Mouse (Mus musculus) splenic B cell, adult 2 months (primary cell): ENCODE results near the gene Sptssa.

Experiments used
- DNase-seq: peaks from one replicate; pipeline ENCODE4 v3.0.0-alpha.2; 2011; ENCODE audit warnings: low read depth, low spot score
- H3K27me3 ChIP-seq: 2 replicates; pipeline ENCODE4 v1.6.1; 2012; ENCODE audit warnings: mild to moderate bottlenecking, low read length, moderate library complexity, mixed read lengths; ENCODE audit not compliant: control insufficient read depth, poor library complexity, insufficient read depth, severe bottlenecking
- H3K36me3 ChIP-seq: 2 replicates; pipeline ENCODE4 v1.6.1; 2012; ENCODE audit warnings: mild to moderate bottlenecking, low read length, moderate library complexity, mixed read lengths; ENCODE audit not compliant: control insufficient read depth, poor library complexity, insufficient read depth, severe bottlenecking

Sptssa gene

DNA sequence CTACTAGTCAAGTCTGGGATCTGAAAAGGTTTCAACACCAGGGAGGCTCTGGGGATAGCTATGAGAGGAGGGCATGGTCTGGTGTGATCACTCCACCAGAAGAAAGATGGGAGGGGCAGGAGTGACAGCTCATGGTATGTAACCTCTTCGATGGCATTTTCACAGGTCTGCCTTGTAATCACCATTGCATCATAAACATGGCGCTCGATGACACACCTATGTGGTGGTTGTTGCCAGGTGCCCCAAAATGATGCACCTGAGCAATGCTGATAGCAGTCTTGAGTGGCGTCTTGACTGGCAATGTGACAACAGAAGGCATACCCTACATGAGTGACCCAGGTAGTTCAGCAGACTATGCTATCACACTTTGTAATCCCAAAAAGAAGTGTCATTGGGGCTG, 15.0 kb downstream of the Sptssa start:
- no peak for DNase-seq
- no peaks in the 10 kb centered on the region for H3K36me3 ChIP-seq
- no peaks in the 10 kb centered on the region for H3K27me3 ChIP-seq

DNA sequence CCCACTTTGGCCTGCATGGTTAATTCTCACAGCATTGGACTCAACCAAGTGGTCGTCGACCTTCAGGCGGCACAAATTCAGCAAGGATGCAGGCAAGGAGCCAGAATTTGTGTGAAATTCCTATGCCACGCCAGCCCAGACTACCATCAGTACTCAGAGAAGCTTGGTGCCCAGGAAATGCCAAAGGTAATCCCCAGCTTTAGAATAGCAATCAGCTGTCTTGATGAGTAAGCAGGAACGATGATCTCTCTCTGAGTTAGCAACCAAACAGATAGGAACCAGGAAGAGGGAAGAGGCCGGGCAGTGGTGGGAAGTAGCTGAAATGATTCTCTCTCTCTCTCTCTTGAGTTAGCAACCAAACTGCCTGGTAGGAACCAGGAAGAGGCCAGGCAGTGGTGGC, 16.1 kb downstream of the Sptssa start:
- no peak for DNase-seq
- no peaks in the 10 kb centered on the region for H3K27me3 ChIP-seq
- H3K36me3 ChIP-seq = no peaks in the 10 kb centered on the region

DNA sequence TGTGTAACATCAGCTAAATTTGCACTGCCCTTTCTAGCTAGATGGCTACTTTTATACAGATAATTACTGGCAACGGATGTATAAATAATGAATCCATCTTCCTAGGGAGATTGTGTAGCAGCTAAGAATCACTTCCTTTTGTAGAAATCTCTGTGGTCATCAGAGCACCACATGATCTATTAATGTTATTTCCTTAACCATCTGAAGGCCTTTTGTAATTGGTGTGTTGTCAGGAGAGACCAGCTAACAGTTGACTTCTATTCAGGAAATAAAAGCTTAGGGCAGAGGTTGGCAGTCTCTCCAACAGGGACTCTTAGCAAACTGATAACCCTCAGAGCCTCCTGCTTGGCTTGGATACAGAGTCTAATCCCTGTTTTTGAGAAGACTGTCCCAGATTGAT, 19.3 kb downstream of the Sptssa start:
- no peak for DNase-seq
- no peaks in the 10 kb centered on the region for H3K27me3 ChIP-seq
- no peaks in the 10 kb centered on the region for H3K36me3 ChIP-seq

DNA sequence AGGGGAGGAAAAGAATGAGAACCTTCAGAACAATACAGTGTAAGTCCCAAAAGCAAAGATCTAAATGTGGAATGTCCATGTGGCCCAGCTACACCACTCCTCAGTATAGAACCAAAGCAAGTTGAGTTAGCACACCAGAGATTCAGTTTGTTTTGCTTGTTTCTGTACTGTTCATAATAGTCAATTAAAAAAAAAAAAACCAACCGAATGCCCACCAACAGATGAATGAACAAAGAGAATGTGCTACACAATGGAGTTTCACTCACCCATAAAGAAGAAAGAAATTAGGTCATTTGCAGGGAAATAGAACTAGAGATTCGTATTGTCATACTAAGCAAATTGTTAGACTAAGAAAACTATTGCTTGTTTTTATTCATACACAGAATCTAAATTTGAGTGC, 24.2 kb downstream of the Sptssa start:
- no peak for DNase-seq
- Histone ChIP-seq H3K36me3 (no peaks in the 10 kb centered on the region), H3K27me3 (no peaks in the 10 kb centered on the region)

DNA sequence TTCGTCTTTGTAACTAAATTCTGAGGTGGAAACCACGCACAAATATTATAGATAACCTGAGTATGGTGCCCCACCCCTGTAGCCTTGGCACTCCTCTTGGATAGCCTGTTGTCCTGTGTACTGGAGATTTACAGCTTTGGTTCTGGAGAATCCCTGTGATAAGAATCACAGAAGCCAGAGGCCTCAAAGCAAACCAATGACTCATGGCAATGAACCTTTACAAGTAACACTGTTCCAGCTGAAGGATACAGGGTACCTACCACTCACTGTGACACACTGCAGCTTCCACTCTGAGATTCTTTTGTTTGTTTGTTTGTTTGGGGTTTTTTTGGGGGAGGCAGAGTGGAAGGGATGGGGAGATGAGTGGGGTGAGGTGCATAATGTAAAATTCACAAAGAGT, 34.4 kb downstream of the Sptssa start:
- H3K36me3 ChIP-seq = no peaks in the 10 kb centered on the region

DNA sequence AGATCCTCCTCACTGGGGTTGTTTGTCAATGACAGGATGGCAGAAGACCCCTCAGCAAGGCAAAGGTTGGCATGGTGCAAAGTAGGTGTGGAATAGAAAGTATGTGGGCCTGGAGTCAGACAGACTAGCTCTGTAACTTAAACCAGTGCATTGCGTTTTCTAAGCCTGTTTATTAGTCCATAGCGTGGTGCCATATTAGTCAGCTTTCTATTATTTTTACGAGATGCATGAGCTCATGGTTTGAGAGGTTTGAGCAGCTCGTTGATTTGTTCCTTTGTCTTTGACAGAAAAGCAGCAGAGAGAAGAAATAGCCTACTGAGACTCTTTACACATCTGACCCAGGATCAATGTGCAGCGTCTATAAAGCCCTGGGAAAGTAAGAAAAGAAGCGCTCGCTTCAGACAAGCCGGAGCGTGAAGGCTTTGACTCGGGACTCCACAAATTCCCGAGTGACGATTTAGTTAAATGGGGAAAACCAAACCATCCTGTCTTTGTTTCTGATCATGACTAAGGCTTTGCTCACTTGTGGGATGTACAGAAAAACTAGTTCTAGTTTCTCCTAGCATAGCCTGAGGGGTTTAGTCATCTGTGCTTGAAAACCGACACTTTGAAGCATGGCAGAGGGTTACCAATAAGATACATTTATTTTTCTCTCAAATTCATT, 36.2 kb downstream of the Sptssa start:
- DNase-seq = no peak
- Histone ChIP-seq H3K27me3 (no peaks in the 10 kb centered on the region), H3K36me3 (no peaks in the 10 kb centered on the region)

More for the DNA sequence above, 34.4 kb downstream of the Sptssa start:
- no peaks in the 10 kb centered on the region for H3K27me3 ChIP-seq
- no peak for DNase-seq

DNA sequence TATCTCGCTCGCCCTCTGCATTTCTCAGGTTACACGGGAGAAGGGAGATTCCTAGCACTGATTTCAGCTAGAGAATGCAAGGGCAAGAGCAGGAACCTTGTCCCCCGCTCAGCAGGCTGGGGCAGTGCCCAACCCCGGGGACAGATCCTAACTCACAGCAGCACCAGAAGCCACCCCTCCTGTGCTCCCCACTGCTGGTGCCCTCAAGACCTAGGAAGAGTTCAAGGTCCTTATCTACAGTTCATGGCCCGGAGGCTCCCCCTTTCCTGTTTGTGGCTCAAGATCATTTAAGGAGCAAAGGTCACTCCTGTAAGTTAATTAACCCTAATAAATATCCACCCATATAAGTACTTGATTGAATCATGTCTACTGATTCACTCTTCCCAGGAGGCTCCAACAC, 47.4 kb downstream of the Sptssa start:
- no peaks in the 10 kb centered on the region for H3K27me3 ChIP-seq
- no peak for DNase-seq
- no peaks in the 10 kb centered on the region for H3K36me3 ChIP-seq

DNA sequence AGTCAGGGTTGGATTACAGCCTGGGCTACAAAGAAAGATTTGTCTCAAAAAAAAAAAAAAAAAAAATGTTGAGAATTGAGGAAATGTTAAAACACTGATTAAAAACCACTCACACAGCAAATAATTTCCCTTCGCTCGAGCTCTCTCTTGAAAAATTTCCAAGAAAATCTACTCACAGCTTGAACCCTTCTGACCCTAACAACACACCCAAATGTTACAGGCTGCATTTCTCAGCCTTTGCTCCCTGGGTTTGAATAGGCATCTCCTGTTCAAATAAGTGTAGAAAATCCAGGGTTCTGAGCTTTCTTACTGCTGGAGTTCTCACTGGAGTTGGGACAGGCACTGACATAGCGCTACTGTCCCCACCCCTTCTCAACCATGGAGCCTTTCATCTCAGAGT, 51.2 kb downstream of the Sptssa start:
- Histone ChIP-seq H3K27me3 (no peaks in the 10 kb centered on the region), H3K36me3 (no peaks in the 10 kb centered on the region)
- no peak for DNase-seq

DNA sequence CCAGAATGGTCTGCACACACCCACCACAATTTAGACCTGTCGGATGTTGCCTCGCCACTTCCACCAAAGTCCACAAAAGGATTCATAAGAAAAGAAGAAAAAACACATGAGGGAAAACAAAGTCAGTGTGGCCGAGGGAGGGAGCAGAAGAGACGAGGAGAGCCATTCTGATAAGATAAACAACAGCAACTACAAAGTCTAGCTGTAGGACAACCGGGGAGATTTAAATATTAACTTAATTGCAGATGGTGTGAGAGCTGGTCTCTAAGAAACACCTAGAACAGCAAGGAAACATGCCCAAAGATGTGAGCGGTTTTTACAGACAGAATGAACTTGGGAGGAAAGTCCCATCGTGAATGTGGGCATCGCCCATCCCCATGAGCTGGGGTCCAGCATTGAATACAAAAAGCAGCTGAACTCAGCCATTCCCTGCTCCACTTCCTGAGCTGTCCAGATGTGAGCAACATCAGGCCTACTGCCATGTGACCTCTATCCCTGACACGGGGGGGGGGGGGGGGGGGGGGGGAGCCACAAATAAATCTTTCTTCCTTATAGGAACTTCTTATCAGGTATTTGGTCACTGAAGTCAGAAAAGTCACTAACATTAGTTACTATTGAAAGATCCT, 52.7 kb downstream of the Sptssa start:
- Histone ChIP-seq H3K27me3 (no peaks in the 10 kb centered on the region), H3K36me3 (no peaks in the 10 kb centered on the region)
- DNase-seq = no peak

DNA sequence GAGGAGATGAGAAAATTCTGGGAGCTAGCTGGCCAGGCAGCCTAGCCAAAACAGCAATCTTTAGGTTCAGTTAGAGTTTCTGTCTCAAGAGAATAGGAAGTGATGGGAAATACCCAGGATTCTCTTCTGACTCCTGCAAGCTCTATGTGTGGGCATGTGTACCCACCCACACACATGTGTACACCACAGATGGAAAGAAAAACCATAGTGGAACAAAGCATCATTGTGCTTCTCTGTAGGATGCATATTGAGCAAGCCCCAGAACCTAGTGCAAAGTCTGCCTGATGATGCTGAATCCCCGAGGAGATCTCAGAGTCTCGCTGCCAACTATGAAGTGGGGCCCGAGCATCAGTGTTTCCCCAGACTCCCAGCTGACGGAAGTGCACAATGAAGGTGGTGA, 55.9 kb downstream of the Sptssa start:
- DNase-seq = no peak
- no peaks in the 10 kb centered on the region for H3K36me3 ChIP-seq
- H3K27me3 ChIP-seq = no peaks in the 10 kb centered on the region

DNA sequence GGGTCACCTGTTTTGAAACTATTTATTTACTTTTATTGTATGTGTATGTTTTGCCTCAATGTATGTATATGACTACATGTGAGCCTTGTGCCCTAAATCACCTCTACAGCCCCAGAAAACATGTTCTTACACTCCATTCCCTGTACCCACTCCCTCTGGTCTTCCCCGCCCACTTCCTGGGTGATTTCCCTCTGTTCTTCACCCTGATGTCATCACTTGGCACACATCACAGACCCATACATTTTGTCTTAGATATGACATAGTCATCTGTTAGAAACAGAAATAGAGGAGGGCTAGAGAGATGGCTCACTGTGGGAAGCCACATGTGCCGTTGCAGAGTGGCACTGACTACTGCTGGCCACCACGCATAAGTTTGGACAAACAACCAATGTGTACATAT, 58.0 kb downstream of the Sptssa start:
- no peaks in the 10 kb centered on the region for H3K27me3 ChIP-seq
- no peaks in the 10 kb centered on the region for H3K36me3 ChIP-seq
- DNase-seq = no peak

DNA sequence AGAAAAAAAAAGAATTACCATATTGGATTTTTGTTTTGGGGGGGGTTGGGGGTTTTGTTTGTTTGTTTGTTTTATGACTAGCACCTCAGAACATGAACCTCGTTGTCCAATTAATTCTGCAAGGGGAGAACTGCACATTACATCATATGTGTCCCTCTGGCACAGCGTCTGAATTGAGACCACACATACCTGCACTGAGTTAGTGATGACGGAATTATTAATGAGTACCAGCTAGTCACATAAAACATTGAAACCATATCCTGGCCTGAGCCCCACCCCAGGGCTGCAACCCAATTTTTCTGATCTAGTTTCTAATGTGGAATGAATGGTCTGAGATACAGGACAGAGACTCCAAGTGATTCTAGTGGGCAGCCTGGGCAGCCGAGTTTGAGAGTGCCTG, 59.7 kb downstream of the Sptssa start:
- Histone ChIP-seq H3K36me3 (no peaks in the 10 kb centered on the region), H3K27me3 (no peaks in the 10 kb centered on the region)
- no peak for DNase-seq
